Mouse (Mus musculus) layer of hippocampus, adult 18-20 months (tissue): ENCODE measurements at regions not wholly inside any gene's neighbourhood (a gene's known extent, or its start where the extent isn't known, plus 50 kb on each side); places are given as distances from the start of the nearest gene placed in this dataset.
A peak's percentile ranks its signal among the peaks of the same experiment; 100 is the strongest.
"Not testable (repeated sequence)": the region's sequence is repeated elsewhere in the genome, so short reads cannot be mapped to it uniquely, and the experiment has no call there.

Experiments
- DNase-seq, 2 experiments: peaks; one replicate each; pipeline ENCODE4 v3.0.0; 2022; ENCODE audit warnings: low spot score in 2 of 2

DNA sequence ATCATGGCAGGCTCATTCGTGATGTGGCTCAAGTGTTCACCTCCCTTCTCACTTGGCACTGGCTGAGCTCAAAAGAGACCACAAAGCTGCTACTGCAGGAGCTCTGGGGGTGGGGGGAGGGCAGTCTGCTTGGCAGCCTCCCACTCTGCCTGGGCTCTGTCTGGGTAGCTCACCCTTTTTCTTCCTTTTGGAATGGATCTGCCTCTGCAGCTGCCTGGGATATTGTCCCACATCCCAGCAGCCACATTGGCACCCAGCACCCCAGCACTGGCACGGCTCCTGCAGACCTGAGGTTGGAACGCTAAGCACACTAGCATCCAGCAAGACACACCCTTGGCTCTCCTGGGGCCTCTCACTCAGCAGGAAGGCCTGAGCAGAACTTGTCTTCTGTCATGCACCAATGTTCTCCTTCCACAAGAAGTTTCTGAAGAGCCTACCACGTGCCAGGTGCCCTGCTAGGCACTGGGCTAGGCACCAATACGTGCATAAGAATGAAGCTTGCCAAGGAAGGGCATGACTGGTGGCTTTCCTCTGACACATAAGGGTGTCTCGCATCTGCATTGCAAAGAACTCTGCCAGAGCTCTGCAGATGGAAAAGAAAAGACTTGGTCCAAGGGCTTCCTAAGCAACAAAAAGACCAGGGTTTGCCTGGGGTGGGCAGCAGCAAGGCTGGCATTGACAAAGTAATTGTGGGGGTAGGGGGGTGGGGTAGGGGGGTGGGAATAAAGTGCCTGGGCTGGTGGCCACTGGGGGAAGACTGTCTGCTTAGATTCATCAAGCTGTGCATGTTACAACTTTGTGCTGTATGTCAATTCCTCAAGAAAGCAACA lies 112.1 kb upstream of the Sipa1l1 start:
- not testable (repeated sequence) for DNase-seq

DNA sequence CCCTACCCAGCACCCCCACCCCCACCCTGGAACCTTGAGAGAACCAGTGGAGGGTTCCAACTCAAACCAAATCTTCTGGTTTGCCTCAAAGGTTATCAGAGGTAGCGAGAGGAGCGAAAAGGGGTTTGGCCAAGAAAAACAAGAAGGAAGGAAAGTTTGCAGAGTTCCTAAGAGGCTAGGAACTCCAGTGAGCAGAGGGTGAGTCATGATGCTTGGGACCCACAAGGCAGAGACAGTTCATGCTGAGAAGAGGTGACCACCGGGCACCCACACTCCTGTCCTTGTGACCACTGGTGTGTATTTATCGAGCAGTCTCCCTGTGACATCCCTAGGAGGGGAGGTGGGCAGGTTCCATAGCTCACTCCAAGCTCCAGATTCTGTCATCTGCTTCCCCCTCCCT lies 104.1 kb upstream of the Sipa1l1 start:
- no peak for DNase-seq

DNA sequence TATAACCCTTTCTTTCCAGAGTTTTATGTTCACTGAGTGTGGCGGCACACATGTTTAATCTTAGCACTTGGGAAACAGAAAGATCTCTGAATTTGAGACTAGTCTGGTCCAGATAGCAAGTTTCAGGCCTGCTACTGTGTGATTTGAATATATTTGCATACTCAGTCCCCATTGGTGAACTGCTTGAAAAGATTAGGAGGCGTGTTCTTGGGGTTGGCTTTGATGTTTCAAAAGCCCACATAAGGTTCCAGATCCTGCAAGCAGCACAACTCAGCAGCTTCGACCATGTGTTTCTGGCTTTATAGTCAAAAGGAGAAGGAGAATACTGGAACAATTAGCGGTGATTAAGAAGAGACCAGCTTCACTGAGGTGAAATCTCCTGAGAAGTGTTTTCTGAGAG lies 102.3 kb upstream of the Sipa1l1 start:
- no peak for DNase-seq

DNA sequence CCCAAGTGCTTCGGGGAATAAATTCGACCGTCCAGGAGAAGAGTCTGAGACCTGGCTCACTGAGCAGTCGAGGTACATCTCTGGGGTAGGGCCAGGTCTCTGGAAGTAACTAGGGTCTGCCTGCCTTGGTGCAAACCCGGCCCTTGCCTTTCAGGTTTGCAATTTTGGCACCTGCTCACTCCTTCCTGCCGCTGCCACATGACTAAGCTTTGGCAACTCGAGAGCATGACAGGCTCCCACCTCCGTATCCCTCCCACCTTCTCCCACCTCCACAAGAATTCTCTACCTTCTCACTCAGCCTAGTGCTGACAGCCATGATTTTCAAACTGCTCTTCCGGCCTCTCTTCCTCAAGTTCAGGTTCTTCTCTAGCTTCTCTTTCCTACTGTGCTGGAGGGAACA lies 99.5 kb upstream of the Sipa1l1 start:
- no peak for DNase-seq

DNA sequence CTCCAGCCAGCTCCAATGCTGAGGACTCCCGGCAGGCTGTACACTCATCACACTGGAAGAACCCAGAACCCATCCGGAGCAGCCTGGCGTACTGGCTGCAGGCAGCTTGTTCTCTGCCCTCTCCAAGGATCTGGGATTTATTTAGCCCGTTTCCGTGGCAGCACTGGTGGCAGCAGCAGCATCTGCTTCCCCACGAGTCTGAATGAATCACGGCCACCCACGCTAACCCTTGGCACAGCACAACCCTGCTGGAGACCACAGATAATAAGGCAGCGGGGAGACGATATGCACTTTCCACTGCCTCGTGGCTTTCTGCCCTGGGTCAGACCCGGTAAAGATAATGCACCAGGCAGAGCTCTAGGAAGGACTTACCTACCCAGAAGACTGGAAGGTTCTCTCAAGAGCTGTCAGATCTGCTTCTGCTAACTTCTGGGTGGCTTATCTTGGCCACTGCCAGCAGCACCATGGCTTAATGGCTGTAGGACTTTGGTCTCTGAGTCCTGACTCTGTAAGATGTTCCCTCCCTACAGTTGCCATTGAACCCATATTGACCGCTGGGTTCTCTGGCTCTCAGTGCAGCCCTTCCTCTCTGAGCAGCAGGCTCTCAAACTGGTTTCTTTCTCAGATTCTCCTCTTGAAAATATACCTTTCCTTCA lies 96.2 kb upstream of the Sipa1l1 start:
- DNase-seq: peak; percentile 88 to 93

DNA sequence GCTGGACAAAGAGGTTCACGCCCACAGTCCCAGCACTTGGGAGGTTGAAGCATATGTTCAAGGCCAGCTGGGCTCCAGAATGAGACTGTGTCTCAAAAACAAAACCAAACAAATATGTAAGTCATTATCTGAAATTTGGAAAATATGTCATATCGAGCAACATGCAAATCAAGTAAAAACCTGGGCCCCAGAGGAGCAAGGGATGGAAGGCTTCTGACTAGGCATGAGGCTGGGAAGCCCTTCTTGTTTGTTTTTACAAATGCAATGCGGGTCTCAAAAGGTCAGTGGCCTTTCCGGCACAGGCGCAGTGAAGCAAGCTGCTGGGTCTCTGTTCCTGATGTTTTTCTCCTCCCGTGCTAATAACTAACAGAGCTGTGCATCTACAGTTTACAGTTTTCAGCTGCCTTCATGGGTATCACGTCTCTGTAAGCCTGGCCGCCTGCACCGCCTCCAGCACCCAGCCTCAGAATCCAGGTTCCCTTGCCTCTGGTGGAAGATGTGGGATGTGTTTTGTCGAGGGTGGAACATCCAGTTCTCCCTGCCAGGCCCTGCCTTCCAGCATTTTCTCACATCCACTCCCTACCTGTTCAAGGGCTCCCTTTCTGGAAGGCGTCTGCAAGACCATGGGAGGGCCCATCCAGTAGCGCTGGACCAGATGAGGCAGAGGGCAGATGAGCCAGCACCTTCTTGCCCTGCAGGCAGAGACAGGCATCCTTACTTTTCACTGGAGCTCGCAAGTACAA lies 93.5 kb upstream of the Sipa1l1 start:
- DNase-seq: peak in 1 of 2 experiments; percentile 62

DNA sequence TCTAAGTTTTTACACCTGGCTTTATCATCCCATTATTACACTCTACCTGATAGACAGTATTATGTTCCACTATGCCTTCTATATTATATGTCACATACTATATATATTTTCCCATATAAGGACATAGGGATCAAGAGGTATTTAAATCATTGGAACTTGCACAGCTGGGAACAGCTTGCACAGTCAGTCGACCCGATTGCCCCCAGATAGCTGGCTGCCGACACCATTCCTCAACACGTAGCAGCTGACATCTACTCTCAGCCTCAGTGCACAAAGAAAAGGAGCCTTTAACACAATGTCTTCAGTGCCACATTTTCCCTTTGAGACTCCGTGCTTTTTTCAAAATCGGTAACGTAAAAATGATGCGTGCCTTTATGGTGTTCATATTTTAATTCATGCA lies 92.4 kb upstream of the Sipa1l1 start:
- no peak for DNase-seq

DNA sequence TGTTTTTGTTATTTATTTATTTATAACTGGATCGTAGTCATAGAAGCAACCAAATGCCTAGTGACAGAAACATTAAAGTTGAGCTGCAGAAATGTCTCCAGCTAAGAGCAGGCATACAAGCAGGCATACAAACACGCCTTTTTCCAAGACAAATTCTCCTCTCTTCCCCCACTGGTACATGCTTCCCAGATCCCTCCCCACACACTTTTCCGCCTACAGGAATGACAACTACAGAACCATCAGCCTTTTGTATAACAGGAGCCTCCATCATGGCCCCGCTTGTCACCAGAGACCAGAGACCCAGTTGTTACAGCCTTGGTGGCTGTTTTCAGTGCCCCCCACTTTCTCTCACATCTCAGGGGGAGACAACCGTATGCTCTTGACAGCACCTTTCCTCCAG lies 91.2 kb upstream of the Sipa1l1 start:
- peak in 1 of 2 experiments; percentile 62 for DNase-seq

DNA sequence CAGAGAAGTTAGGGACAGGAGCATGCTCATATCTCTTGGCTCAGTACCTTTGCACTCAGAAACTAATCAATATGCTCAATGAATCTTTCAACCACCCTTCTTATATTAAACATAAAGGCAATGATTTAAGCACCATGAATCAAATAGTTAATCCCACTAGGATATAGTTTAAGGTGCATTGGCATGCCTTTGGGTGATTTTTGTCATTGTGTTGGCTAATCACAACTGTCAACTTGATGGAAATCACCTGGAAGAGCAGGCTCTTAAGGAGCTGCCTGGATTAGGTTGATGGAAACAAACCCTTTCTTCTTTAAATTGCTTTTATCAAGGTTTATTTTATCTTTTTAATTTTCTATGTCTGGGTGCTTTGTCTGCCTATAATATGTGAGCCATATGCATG lies 90.4 kb upstream of the Sipa1l1 start:
- no peak for DNase-seq

- DNase-seq: peak; percentile 33 to 65
These were observed 88.8 kb upstream of the Sipa1l1 start for GRCm38 (mm10) chr12:82080196-82080880.

- DNase-seq: not testable (repeated sequence)
These were observed 86.5 kb upstream of the Sipa1l1 start for GRCm38 (mm10) chr12:82082596-82082995.

GRCm38 (mm10) chr12:82085771-82086400 lies 83.2 kb upstream of the Sipa1l1 start:
- no peak for DNase-seq

DNA sequence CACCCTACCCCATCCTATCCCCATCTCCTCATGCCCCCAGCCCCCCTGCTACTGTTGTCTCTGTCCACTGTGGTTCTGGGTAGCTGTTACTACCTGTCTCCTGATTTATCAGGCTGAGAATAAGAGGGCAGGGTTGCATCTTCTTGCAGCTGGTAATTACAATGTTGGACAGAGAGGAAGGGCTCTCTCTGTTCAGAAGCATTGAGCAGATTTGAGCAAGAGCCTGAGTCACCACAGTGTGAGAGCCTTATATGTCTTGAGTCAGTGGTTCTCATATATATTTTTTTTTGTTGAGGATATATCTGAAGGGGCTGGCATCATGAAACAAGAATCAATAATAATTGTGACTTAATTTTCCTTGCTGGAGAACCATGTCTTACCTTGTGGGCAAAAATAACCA lies 82.7 kb upstream of the Sipa1l1 start:
- no peak for DNase-seq

DNA sequence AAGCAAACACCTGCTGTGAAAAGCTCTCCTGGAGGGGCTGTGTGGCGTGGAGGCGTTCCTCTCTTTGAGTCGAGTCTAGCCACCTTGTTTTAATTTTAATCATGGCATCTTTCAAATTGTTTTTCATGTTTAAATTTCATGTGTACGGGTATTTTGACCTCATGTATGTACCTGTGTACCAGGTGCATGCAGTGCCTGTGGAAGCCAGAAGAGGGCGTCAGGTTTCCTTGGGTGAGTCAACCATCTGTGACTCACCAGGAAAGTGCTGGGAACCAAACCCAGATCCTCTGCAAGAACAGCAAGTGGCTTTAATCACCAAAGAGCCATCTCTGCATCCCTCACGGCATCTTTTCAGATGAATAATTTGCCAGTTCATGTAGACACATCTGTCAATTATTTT lies 79.8 kb upstream of the Sipa1l1 start:
- DNase-seq: no peak

GRCm38 (mm10) chr12:82093317-82093716 lies 75.8 kb upstream of the Sipa1l1 start:
- DNase-seq: no peak

- DNase-seq: no peak
These were observed 73.7 kb upstream of the Sipa1l1 start for GRCm38 (mm10) chr12:82095396-82095795.

DNA sequence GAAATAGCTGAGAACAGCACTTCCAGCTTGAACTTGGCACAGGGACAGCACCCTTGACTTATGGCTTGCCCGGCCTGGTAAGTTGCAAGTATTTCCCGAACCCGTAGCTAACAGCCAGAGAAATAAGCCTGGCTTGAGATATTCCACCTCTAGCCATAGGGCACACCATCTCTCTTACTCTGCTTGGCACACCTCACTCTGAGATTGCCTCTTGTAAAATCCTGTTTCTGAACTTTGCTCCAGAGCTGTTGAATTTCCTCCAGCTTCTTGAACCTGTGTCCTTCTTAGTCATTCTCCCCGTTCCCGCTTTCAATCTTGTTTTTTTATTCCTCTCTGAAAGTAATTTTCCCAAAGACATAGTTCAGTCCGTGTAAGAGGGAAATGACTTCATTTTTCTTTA lies 72.0 kb upstream of the Sipa1l1 start:
- DNase-seq: no peak

- DNase-seq: no peak
These were observed 71.5 kb upstream of the Sipa1l1 start for GRCm38 (mm10) chr12:82097620-82098019.

GRCm38 (mm10) chr12:82104211-82104610 lies 64.9 kb upstream of the Sipa1l1 start:
- DNase-seq: peak; percentile 86 to 93

DNA sequence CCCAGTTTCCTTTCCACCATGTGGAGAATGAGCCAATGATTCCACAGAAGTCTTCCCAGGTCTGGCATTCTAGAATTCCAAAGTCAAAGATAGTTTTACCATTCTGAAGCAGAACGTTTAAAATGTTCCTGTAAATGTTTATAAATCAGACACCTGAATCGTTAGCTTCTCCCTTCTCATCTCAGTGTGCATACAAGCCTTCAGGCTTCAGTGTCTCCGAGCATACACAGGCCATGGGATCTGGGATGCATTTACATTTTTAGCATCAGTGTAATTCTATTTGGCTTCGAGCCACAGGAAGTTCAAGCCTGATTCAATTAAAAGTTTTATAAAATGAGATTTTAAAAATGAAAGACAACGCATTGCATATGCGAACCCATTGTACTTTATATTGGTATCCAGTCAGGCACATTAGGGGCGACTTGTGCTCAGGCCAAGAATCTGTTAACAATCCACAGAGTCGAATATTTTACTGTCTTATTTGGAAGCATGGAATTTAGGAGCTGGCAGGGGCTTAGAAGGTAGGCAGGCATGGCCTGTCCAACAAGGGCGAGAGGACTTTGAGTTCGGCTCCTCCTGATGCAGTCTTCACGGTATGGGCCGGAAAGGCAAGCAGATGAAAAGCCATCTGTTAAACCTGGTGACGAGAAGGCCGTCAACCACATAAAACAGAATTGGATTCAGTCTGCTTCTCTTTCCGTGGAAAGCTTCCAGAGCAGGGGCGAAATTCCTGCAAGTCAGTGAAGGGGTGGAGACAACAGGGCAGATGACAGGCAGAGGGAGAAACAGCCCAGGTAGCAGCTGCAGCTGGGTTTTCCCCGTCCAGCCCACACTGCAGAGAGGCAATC lies 63.7 kb upstream of the Sipa1l1 start:
- DNase-seq: peak; percentile 73 to 85
